Mouse (Mus musculus) kidney, adult 2 months (tissue): ENCODE data around the gene Afdn.

ENCODE experiments used
- CTCF ChIP-seq: fragments of 200-500 bp; conservative IDR thresholded peaks from 2 replicates; pipeline ENCODE4 v1.5.1; 2011; ENCODE audit warnings: low read depth, mild to moderate bottlenecking, control low read depth, low read length, moderate library complexity, mixed read lengths; ENCODE audit not compliant: insufficient read depth, insufficient read length
- POLR2A ChIP-seq: fragments of 200-500 bp; IDR thresholded peaks from one replicate; pipeline ENCODE4 v1.6.1; 2011; ENCODE audit warnings: low read depth, low read length, control low read depth

DNA sequence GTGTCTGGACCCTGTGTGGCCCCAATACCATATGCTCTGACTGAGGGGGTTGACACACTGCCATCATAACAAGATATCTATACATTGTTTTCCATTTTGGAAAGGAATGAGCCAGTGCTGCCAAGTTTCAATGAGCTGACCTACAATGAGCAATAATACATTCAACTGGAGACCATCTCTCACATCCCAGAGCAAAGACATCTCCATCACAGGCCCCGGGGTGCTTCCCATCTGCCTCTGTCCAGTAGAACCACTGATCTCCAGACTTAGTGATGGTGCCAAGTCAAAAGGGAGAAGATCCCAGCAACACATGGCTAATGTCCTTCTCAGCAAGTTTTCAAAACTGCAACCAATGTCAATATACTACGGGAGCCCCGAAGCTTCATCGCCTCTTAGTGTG is 177.4 kb downstream of the Afdn start:
- TF ChIP-seq CTCF = no peak
- TF ChIP-seq POLR2A = no peak
